Mouse (Mus musculus) layer of hippocampus, postnatal 14 days (tissue): ENCODE results near the gene Olfr202. TPM values are rescaled to one million over a fixed set of nuclear protein-coding genes. Genes with fewer than 3 reads are reported as not detected.
"Not testable (repeated sequence)": the region's sequence is repeated elsewhere in the genome, so short reads cannot be mapped to it uniquely, and the experiment has no call there.

Experiments used
- DNase-seq, 2 experiments: peaks; one replicate each; pipeline ENCODE4 v3.0.0; 2021 to 2022; ENCODE audit warnings: low spot score in 2 of 2, mixed read lengths in 1 of 2
- long read RNA-seq, 2 experiments: library from polyadenylated mRNA; stranded (forward); transcript quantifications; one replicate each; pipeline ENCODE4 v2.0.0; 2021
- total RNA-seq, 2 experiments: library from RNA; stranded (reverse); gene quantifications; 2 replicates each; pipeline ENCODE4 v1.2.3; 2021

The Olfr202 gene
- total RNA-seq, result not detected
- long read RNA-seq, experiment 1, result 0 reads
- long read RNA-seq, experiment 2, result 0 reads

- no peak for DNase-seq
Observed at GRCm38 (mm10) chr16:59286693-59287092, at the start of gene Olfr202. Olfr202 (minus strand) TSS chr16:59286793.

GRCm38 (mm10) chr16:59331038-59331437 is 44.4 kb upstream of the Olfr202 start, which contains the start of gene Olfr205:
Olfr205 (minus strand) TSS chr16:59331138.
- no peak for DNase-seq

DNA sequence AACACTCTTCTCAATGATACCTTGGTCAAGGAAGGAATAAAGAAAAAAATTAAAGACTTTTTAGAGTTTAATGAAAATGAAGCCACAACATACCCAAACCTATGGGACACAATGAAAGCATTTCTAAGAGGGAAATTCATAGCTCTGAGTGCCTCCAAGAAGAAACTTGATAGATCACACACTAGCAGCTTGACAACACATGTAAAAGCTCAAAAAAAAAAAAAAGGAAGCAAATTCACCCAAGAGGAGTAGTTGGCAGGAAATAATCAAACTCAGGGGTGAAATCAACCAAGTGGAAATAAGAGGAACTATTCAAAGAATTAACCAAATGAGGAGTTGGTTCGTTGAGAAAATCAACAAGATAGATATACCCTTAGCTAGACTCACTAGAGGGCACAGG is 36.7 kb upstream of the Olfr202 start:
- DNase-seq, result not testable (repeated sequence)

- no peak for DNase-seq
Observed at GRCm38 (mm10) chr16:59318148-59318547, 31.6 kb upstream of the Olfr202 start, which contains the start of gene Olfr204. Olfr204 (minus strand) TSS chr16:59318248.

DNA sequence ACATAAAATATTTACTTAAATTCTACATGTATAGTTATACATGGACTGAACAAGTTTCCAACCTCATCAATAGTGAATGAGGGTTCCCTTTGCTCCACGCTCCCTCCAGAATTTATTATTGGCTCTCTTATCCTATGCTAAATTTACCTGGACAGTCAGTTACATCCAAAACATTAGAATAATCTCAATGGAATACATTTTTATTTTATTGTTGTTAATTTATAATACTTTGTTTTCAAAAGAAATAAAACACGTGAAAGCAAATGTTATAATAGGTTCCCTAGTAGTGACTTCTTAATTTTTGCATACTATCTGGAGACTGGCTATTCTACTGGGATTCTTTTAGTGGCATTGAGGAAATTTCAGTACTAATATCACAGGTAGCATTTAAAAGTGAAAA is 12.0 kb upstream of the Olfr202 start, which contains the start of gene Olfr203:
TSS of gene Olfr203 (plus strand) at position 301 of the 400 bp plus-strand sequence.
- DNase-seq, result no peak

DNA sequence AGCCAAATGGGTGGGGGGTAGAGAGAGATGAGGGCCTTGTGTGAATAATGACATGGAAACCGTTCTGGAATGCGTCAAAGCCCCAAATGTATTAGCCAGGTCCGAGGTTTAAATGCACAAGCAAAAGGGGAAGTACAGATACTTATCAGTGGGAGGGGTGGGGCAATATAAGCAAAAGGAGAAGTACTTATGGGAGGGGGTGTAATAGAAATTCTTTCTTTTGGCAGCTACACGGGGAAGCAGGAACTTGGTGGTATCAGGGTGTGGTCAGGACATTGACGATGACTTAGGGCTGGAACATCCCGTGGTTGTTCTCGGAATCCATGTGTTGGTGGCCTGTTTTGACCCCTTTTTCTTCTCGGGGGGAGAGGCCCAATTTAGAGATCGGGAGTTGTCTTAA is 983 bp upstream of the Olfr202 start:
- DNase-seq, result not testable (repeated sequence)

GRCm38 (mm10) chr16:59283476-59283875 is 3.1 kb downstream of the Olfr202 start:
- no peak for DNase-seq

DNA sequence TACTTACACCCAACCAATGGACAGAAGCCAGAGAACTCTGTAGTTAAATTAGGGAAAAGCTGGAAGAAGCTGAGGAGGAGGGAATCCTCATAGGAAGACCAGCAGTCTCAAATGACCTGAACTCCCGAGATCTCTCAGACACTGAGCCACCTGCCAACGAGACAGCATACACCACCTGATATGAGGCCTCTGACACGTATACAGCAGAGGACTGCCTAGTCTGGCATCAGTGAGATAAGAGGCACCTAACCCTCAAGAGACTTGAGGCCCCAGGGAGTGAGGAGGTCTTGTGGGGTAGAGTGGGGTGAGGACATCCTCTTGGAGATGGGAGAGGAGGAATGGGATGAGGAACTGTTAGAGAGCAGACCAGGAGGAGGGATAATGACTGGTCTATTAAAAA is 6.1 kb downstream of the Olfr202 start:
- no peak for DNase-seq

DNA sequence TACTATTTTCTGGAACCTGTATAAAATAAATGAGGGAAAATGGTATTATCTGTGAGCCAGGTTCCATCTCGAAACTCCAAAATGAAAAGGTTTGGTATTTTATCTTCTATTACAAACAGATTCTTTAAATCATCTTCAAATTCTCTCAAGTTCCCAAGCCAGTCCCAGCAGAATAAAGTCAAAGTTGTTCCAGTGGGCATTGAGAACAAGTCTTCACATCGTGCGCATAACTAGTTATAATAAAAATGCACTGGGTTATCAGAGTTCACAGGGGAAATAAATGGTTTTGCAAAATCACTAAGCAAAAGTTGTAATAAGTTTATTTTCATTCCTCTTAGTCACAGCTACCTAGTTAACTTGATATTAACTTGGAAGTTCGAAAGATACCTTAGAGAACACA is 14.1 kb downstream of the Olfr202 start, which contains the start of gene Olfr201:
TSS of gene Olfr201 (minus strand) at position 101 of the 400 bp plus-strand sequence.
- DNase-seq, result not testable (repeated sequence)

DNA sequence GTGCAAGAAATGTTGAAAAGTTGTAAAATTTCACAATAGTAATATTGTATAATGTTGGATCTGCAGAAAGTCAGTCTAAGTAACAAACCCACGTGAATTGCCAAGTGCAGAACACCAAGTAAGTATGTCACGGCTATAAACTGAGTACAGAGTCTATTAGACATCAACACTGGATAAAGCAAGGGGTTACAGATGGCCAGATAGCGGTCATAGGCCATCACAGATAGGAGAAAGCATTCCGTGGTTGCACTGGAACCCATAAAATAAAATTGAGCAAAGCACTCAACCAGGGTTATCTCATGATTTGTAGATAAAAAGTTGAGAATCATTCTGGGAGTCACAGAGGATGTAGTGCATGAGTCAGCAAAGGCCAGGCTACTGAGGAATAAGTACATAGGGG is 17.5 kb downstream of the Olfr202 start:
- not testable (repeated sequence) for DNase-seq

GRCm38 (mm10) chr16:59249684-59250083 is 36.9 kb downstream of the Olfr202 start:
- no peak for DNase-seq

Other genes with a start within 250 kb of the Olfr202 start
- not detected for gene Olfr187, start 247.0 kb downstream of the Olfr202 start, total RNA-seq
- not detected for gene Olfr190, start 208.8 kb downstream of the Olfr202 start, total RNA-seq
- gene Olfr191, start 197.0 kb downstream of the Olfr202 start, total RNA-seq, result not detected
- gene Olfr193, start 174.9 kb downstream of the Olfr202 start, total RNA-seq, result not detected
- gene Olfr194, start 165.7 kb downstream of the Olfr202 start, total RNA-seq, result not detected
- gene Olfr195, start 139.7 kb downstream of the Olfr202 start, total RNA-seq, result not detected
- gene Olfr196, start 116.3 kb downstream of the Olfr202 start, total RNA-seq, result not detected
- gene Olfr198, start 83.3 kb downstream of the Olfr202 start, total RNA-seq, result not detected
- not detected for gene Olfr199, start 67.0 kb downstream of the Olfr202 start, total RNA-seq
- not detected for gene Olfr201, start 14.2 kb downstream of the Olfr202 start, total RNA-seq
- gene Olfr203, start 12.1 kb upstream of the Olfr202 start, total RNA-seq, result not detected
- gene Olfr204, start 31.5 kb upstream of the Olfr202 start, total RNA-seq, result under 1 TPM in 1 of 2 experiments, not detected in 1; 0.07 TPM
- gene Olfr205, start 44.3 kb upstream of the Olfr202 start, total RNA-seq, result not detected
- not detected for gene Olfr206, start 62.5 kb upstream of the Olfr202 start, total RNA-seq
- gene Olfr209, start 77.2 kb upstream of the Olfr202 start, total RNA-seq, result not detected
- not detected for gene Gabrr3, start 120.5 kb upstream of the Olfr202 start, total RNA-seq
- 10 to 100 TPM; 10.1 to 12.9 TPM for gene Riox2, start 185.0 kb upstream of the Olfr202 start, total RNA-seq